Mouse (Mus musculus): ENCODE results near the gene Ubl4b.

Ubl4b gene

GRCm38 (mm10) chr3:107568721-107569120 lies 13.8 kb upstream of the Ubl4b start:
- intact Hi-C loops (cut with DNase I): no loop called here

DNA sequence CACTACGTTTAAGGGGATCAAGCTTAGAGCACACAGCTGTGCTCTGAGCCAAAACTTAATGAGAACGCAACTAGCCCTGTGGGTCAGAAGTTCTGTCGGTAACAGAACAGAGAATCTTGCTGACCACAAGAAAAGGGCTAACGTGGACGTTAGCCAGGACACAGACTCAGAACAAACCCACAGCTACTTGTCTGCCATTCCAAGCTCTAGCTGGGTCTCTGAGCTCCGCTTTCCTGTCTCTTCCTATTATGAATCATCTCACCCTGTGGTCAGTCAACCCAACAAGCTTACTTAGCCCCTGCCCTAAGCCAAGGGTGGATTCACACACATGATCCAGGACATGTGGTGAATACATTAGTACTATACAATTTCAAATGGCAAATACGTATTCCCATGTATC lies 12.9 kb upstream of the Ubl4b start:
- intact Hi-C loops (cut with DNase I): no loop called here

- intact Hi-C loops (cut with DNase I): no loop called here
Observed at GRCm38 (mm10) chr3:107565331-107565730, 10.5 kb upstream of the Ubl4b start.

- intact Hi-C loops (cut with DNase I): loop anchor here (5.0 kb wide), 1 partner anchor 48 kb away; no protein-coding TSS in a partner anchor
Observed at GRCm38 (mm10) chr3:107563880-107564279, 9.0 kb upstream of the Ubl4b start.

DNA sequence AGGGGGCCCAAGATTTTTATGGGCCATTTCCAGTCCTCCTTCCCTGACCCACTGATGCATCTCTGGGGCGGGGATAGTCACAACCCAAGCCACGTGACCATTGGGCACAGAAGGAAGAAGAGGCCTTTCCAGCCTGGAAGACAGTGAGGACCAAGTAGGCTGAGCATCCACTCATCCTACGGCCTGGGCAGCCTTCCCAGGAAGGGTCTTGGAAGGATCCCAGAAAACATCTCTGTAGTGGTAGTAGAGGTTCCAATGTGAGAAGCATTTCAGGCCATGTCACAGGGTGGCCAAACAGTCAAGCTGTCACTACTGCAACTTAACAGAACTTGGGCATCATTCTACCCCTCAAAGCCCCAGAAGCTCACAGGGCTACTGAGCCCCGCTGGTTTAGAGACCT lies 7.7 kb upstream of the Ubl4b start:
- intact Hi-C loops (cut with DNase I): loop anchor here (5.0 kb wide), 1 partner anchor 50 kb away; no protein-coding TSS in a partner anchor

- intact Hi-C loops (cut with DNase I): loop anchor here (5.0 kb wide), 1 partner anchor 50 kb away; no protein-coding TSS in a partner anchor
Observed at GRCm38 (mm10) chr3:107562104-107562503, 7.2 kb upstream of the Ubl4b start.

DNA sequence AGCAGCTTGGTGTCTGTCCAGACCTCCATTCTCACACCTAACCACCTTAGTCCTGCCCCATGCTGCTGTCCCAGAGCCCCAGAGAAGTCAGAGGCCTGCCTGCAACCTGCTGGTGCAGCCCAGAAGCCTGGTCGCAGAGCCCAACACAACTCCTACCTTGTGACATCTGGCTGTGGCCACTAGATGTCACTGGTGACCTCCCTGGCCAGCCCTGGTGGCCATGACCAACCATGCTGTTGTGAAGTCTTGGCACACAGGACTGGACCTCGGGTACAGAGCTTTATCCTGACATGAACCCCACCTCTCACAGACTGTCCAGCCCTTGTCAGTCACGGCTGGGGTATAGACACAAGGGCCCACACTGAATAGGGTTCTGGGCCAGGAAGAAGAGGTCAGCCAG lies 4.3 kb upstream of the Ubl4b start:
- intact Hi-C loops (cut with DNase I): no loop called here

DNA sequence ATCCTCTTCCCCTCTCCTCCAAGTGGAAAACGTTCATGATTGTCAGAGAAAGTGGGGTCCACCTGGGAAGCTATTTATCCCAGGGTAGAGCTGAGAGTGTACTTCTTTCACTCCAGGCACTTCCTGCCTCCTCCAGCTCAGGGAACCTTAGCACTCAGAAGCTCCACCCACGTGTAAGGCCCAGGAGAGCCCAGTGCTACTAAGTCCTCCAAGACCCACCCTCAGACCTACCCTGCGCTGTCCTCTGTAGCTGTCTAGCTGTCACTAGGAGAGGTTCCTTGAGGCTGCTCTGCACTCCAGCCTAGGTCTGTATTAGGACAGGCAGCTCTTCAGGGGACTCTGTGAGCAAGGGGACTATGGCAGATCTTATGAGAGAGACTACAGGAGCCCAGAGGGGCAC lies 3.9 kb upstream of the Ubl4b start:
- intact Hi-C loops (cut with DNase I): no loop called here

DNA sequence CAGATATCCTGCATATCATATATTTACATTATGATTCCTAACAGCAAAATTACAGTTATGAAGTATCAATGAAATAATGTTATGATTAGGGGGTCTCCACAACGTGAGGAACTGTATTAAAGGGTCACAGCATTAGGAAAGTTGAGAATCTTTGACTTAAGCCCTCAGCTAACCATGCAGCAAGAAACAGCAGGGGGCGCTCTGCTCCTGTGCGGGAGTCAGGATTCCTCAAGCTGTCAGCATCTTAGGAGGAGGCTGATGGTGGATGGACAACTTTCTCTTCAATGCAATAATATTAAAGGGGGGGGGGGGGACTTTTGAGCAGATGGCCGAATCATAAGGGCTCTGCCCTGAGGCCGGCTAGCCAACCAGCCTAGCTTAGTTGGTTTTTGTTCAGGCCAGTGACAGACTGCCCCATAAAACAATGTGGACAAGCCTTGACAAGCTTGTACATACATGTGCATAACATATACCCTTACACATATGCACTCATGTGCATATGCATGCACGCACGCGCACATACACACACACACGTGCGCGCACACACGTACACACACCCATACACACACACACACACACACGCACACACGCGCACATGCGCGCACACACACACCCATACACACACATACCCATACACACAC lies 4.3 kb downstream of the Ubl4b start:
- intact Hi-C loops (cut with DNase I): no loop called here

- intact Hi-C loops (cut with DNase I): no loop called here
Observed at GRCm38 (mm10) chr3:107546956-107547355, 7.9 kb downstream of the Ubl4b start.

DNA sequence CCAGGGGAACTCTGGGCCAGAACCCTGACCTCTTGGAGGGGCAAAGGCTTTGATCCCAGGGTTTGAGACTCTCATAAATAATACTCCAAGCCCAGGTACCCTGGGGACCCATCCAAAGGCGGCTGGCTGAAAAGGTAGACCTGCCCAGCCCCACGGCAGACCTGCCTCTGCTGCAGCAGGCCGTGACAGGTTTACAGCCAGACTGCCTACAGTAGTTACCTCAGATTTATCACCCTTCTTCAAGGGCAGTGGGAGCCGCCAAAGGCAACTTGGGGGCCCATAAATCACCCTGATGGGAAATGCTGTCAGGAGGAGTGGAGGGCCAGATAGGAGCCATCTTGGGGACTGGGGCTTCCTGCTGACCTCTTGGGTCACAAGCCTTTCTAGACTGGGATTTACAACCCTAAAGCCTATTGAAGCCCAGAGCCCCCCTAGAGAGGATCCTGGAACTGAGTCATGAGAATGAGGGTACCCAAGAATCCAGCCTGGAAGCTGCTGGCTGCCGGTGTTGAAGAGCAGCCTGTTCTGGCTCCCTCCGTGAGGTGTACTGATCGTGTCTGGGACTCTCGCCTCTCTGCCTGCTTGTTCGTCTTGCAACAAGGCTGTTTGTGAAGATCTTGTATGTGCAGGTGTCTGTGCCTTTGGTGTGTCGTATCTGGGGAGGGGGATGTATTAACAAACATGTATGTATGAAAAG lies 9.0 kb downstream of the Ubl4b start:
- intact Hi-C loops (cut with DNase I): no loop called here

DNA sequence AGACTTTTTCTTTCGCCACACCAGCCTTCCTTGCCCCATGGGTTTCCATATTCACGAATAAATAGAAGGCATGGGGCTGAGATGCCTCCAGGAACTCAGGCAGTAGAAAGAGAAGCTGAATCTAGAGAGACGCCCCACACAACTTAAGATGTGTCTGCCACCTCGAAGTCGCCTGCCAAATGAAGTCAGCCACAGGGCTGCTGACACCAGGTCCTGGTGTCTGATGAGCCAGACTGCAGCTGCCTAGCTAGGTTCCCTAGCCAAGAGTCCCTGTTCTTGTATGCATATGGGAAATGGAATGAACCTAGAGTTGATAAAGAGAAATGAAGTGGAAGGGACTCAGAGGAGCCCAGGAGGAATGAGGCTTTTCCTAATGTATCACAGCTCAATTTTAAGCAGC lies 9.6 kb downstream of the Ubl4b start:
- intact Hi-C loops (cut with DNase I): no loop called here

DNA sequence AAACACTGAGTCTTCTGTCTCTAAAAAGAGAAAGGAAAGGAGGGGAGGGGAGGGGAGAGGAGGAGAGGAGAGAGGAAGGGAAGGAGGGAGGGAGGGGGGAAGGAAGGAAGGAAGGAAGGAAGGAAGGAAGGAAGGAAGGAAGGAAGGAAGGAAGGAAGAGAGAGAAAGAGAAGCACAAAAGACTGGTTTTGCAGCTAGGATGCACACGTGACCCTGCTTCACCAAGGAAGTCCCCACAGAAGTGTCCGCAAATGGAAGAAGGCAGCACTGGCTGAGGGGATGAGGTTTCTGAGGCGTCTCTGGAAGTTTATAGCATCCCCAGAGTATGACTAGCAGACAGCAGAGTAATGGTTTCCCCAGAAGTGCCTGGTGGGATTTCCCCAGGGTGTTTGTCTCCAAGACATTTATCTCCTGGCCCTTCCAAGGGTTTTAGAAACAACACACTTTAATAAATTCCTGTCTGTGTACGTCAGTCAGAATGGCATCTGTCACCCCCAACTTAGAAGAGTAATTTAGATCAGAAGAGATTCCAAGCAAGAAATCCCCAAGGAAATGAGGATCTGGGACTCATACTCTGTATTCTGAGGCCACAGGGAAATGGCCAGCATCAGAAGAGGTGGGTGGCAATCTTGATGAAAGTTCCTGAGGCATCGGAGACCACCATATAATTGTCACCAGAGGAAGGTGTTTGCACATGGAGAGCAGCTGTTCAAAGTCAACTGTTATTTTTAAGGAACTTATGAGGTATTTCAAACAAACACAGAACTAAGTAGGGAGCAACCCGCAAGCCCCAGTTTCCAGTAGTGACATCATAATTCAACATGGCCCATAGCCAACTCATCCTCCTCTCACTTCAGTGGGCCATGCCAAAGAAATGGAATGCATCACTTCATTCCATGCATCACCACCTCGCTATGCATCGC lies 11.5 kb downstream of the Ubl4b start:
- intact Hi-C loops (cut with DNase I): no loop called here

DNA sequence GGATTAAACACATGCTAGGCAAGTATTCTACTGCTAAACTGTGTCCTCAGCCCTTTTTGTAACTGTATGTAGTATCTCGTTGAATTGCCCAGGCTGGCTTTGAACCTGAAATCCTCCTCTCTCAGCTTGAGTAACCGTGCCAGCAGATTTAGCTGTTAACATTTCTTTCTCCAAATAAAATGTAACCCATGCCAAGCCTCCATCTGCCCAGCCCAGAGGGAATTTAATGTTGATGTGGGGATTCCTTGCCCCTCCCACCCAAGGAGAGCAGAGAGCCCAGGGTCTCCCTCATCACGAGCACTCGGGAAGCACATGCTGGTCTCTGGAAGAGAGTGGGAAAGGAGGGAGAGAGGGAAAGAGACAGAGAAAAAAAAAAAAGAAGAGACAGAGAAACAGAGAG lies 12.3 kb downstream of the Ubl4b start:
- intact Hi-C loops (cut with DNase I): no loop called here

GRCm38 (mm10) chr3:107537504-107537889 lies 17.4 kb downstream of the Ubl4b start:
- intact Hi-C loops (cut with DNase I): no loop called here

DNA sequence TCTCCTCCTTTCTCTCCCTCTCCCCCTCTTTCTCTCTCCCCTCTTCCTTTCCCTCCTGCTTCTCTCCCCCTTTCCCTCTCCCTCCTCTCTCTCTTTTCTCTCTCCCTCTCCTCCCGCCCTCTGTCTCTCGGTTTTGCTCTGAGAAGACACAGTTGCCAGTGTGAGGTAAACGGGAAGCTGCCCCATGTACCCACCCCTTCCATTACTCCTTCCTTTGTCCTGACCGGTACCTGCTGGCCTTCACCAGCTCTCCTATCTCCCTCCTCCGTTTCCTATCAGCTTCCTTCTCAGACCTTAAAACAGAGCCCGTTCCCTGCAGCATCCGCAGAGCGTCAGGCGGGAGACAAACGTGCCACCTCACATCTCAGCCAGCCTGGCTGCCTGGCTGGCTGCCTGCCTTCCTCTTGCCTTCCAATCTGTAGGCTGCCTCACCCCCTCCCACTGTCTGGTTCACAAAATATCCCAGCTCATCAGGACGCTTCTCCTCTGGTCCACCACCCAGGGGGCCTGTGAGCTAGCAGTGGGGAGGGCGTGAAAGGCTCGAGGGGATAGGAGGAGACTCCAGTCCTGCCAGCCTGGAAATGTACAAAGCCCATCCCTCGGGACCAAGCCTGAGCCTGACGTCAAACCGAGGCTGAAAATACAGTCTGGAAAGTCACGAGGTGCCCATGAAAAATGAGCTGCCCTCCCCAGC lies 17.9 kb downstream of the Ubl4b start:
- intact Hi-C loops (cut with DNase I): no loop called here

GRCm38 (mm10) chr3:107534951-107535350 lies 19.9 kb downstream of the Ubl4b start:
- intact Hi-C loops (cut with DNase I): no loop called here

DNA sequence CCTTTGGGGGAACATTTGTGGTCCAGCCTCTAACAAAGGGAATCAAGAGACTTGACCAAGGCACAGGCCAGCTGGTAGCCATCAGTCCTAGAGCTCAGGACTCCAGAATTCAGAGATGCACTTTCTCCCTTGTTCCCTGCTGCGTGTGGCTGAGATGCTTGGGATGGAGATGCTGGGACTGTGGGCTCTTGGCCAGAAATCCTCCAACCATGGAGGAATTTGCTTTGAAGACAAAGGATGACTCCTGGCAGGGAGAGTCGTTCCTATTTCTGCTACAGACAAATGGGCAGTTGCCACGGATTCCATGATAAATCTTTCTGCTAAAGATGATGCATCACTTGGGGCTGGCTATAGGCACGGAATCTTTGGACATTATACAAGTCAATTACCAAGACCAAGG lies 21.3 kb downstream of the Ubl4b start:
- intact Hi-C loops (cut with DNase I): no loop called here

DNA sequence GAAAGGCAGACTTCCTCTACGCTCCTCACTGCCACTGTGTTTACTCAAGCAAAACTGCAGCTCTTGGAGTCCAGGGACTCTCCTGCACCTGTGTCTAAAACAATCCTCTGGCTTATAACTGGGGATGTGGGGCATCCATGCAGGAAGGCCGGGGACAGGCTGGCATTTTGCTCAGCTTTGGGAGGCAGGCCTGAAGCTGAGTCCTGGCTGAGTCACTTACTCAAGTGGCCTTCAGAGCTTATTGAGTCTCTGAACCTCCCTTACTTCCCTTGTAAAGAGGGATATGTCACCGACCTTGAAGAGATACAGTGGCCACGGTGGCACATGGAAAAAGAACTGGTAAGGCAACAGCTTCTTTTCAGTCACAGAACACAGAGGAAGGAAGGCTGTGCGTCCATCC lies 24.3 kb downstream of the Ubl4b start:
- intact Hi-C loops (cut with DNase I): no loop called here

DNA sequence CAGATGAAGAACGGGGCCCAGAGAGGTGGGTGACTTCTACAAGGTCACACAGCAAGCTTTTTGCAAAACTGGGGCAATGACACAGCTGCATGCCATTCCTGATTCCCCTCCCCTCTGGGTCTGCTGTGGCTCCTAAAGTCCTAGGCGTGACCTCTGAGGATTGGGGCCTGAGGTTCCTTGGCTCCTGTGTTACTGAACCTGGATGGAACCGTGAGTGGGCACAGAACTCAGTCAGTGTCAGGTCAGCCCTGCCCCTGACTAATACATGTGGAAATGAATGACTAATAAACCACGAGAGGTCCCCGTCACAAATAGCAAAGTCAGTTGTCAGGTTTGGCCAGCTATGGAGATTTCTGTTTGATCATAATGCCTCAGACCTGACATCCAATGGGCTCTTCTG lies 25.7 kb downstream of the Ubl4b start:
- intact Hi-C loops (cut with DNase I): no loop called here

DNA sequence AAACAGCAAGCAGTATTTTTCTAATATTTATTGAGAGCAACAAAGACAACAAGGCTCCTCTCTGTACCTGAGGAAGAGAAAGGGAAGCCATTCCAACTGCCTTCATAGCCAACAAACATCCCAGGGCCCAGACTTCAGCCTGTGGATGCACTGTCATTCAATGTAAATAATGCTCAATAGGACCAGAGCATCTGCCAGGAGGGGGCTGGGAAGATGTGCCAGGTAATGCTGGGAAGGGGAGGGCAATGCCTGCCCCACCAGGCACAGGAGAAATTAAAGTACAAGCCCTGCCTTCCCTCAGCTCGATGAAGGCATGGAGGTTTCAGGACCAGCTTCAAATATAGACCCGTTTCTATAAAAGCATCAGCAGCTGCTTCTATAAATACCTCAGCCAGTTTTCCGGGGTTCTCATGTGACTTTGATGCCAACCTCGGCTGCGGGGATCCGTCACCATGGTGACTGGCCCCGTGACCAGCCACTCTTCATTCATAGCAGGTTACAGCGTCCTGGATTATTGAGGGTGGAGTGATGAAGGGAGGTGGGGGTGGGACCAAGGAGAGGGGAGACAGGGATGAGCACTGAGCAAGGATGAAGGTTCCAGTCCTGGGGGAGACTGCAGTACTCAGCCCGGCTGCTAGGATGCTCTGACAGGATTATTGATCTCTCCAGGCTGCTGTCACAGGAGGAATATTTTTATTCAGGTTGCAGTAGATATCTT lies 26.3 kb downstream of the Ubl4b start:
- intact Hi-C loops (cut with DNase I): no loop called here

All from adrenal gland (tissue).